Mouse (Mus musculus): ENCODE results near the gene Abhd17a. TPM values are rescaled to one million over a fixed set of nuclear protein-coding genes. Genes with fewer than 3 reads are reported as not detected.

Abhd17a gene
- polyA plus RNA-seq, 1 experiment from 2014 or later = 96.2 TPM

DNA sequence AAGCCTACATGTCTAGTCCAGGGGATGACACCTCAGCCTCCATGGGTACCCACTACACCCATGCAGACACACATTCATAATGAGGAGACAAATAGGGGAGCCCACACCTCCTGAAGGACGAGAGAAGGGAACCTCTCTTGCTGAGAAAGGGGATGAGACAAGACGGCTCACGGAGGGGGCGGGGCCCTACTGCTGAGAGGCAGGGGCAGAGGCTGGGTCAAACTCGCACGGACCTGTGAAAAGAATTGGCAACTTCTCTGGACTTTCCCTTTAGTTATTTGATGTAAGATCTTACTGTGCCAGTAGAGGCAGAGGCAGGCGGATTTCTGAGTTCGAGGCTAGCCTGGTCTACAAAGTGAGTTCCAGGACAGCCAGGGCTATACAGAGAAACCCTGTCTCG lies 37.8 kb downstream of the Abhd17a start:
- H3K9ac ChIP-seq = no peak overlapping the region
- H3K36me3 ChIP-seq = peaks cover 35% of the 10 kb centered on the region
- WGBS = 66% methylated on average over 9 of the region's 9 CpGs
- ATAC-seq (ENCODE audit: low FRiP score) = no peak
- no peak overlapping the region for H3K4me3 ChIP-seq
- no peaks in the 10 kb centered on the region for H3K27me3 ChIP-seq
- H3K27ac ChIP-seq = no peak overlapping the region
- H3K4me2 ChIP-seq = no peak overlapping the region
- H3K9me3 ChIP-seq = no peaks in the 10 kb centered on the region
- peaks cover 16% of the 10 kb centered on the region for H3K4me1 ChIP-seq (replicated peaks)

DNA sequence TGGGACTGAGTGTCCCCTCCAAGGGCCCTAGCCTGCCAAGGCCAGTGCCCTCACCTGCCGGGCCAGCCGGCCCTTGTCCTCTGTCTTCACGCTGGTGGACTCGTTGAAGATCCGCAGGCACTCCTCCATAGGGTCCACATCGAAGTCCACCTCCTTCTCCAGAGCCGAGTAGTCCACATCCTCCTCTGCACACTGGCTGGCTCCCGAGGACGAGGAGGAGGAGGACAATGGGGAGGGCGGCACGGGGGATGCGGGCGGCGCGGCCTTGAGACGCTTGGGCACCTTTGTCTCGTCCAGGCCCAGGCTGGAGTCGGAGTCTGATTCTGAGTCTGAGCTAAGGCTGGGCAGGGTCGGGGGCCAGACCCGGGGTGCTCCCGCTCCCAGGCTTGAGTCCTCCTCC lies 40.9 kb downstream of the Abhd17a start:
- Histone ChIP-seq H3K27ac (no peak overlapping the region), H3K4me1 (replicated peaks) (peaks cover 6% of the 10 kb centered on the region), H3K27me3 (no peaks in the 10 kb centered on the region), H3K4me2 (no peak overlapping the region), H3K36me3 (peaks cover 66% of the 10 kb centered on the region), H3K4me3 (no peak overlapping the region), H3K9me3 (no peaks in the 10 kb centered on the region), H3K9ac (no peak overlapping the region)
- no peak for ATAC-seq (ENCODE audit: low FRiP score)
- WGBS = 92% methylated on average over 21 of the region's 21 CpGs

DNA sequence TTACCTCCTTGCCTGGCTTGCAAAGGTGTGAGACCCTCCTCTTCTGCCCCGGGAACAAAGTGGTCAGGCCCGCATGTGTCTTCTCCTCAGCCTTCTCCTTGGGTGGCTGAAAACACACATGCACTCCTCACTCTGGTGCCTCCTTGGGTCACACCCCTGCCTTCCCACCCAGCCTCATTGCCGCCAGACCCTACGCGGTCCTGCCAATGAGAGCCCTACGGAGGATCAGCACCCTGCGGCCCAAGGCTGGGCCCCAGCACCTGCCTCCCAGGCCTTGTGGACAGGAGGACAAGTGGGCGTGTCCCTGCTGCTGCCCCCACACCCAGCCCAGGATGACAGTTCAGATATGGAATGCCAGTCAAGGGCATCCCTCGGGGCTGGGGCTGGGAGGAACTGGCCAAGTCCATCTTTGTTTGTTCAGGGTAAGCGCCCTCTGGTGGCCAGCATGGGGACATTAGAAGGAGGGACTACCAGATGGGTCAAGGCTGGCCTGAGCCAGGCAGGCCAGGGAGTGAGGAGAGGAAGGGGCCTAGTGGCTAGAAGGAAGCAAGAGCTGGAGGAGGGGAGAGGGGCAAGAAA lies 41.6 kb downstream of the Abhd17a start:
- no peak overlapping the region for H3K4me3 ChIP-seq
- no peak overlapping the region for H3K27ac ChIP-seq
- ATAC-seq (ENCODE audit: low FRiP score) = peak; percentile 60
- no peaks in the 10 kb centered on the region for H3K9me3 ChIP-seq
- 72% methylated on average over 10 of the region's 10 CpGs for WGBS
- peaks cover 74% of the 10 kb centered on the region for H3K36me3 ChIP-seq
- H3K4me2 ChIP-seq = no peak overlapping the region
- H3K27me3 ChIP-seq = no peaks in the 10 kb centered on the region
- H3K4me1 ChIP-seq (replicated peaks) = peaks cover 6% of the 10 kb centered on the region
- no peak overlapping the region for H3K9ac ChIP-seq

DNA sequence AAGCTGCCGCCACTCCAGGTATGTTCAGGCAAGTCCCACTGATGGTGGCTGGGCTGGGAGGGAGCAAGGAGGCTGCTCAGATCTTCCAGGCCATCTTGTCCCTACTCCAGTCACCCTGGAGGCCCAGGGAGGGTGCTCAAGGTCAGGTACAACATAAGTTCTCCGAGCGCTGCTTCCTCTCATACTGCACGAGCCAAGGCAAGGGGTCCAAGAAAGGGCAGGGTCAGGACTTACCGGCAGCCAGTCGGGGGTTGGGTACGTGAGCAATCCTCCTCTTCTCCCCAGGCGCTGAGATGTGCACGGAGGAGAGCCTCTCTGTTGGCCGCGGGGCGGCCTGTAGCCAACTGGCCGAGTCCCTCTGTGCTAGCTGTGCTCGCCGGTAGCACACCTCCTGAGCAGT lies 42.6 kb downstream of the Abhd17a start:
- H3K9me3 ChIP-seq = no peaks in the 10 kb centered on the region
- H3K27ac ChIP-seq = no peak overlapping the region
- peaks cover 83% of the 10 kb centered on the region for H3K36me3 ChIP-seq
- no peak for ATAC-seq (ENCODE audit: low FRiP score)
- H3K9ac ChIP-seq = no peak overlapping the region
- peaks cover 6% of the 10 kb centered on the region for H3K4me1 ChIP-seq (replicated peaks)
- no peak overlapping the region for H3K4me3 ChIP-seq
- no peaks in the 10 kb centered on the region for H3K27me3 ChIP-seq
- WGBS = 91% methylated on average over 15 of the region's 15 CpGs
- no peak overlapping the region for H3K4me2 ChIP-seq

DNA sequence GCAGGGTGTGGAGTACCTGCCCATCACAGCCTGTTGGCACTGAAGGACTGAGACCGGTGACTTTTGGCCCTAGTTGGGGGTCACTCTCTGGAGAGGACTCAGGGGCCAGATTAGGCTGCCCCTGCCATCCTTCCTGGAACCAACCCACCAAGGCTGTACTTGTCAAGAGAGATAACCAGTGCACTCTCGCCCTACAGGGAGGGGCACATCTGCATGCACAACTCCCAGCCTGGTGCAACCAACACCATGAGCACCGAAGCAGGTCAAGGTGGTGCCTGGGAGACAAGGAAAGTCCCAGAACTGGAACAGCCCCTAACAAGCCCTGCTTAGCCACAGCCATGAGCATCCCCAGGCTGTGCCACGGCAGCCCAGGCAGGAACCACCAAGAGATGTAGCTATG lies 43.2 kb downstream of the Abhd17a start:
- Histone ChIP-seq H3K4me1 (replicated peaks) (peaks cover 6% of the 10 kb centered on the region), H3K27ac (no peak overlapping the region), H3K4me2 (no peak overlapping the region), H3K36me3 (peaks cover 89% of the 10 kb centered on the region), H3K27me3 (no peaks in the 10 kb centered on the region), H3K9me3 (no peaks in the 10 kb centered on the region), H3K9ac (no peak overlapping the region), H3K4me3 (no peak overlapping the region)
- ATAC-seq (ENCODE audit: low FRiP score) = no peak
- WGBS = 98% methylated on average over 4 of the region's 4 CpGs

DNA sequence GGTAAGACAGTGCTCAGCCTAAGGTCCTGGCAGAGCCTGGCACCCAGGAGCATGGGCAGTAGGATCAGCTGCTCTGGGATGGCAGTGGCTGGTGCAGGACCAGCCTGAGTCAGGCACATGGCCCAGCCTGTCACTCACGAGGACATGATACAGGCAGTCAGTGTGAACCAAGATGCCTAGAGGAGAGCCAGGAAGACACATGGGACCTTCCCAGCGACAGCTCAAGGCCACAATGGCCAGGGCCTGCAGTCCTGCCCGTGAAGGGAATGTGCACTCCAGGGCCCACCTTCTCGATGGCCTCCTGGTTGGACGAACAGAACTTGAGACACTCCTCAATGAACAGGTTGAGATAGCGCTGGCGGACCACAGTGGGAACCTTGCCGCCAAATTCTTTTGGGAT lies 44.6 kb downstream of the Abhd17a start:
- no peak overlapping the region for H3K9ac ChIP-seq
- no peak overlapping the region for H3K4me2 ChIP-seq
- no peaks in the 10 kb centered on the region for H3K27me3 ChIP-seq
- H3K36me3 ChIP-seq = peaks cover 96% of the 10 kb centered on the region
- H3K4me1 ChIP-seq (replicated peaks) = peaks cover 6% of the 10 kb centered on the region
- H3K4me3 ChIP-seq = no peak overlapping the region
- no peak overlapping the region for H3K27ac ChIP-seq
- no peak for ATAC-seq (ENCODE audit: low FRiP score)
- H3K9me3 ChIP-seq = no peaks in the 10 kb centered on the region
- WGBS = 96% methylated on average over 8 of the region's 8 CpGs

DNA sequence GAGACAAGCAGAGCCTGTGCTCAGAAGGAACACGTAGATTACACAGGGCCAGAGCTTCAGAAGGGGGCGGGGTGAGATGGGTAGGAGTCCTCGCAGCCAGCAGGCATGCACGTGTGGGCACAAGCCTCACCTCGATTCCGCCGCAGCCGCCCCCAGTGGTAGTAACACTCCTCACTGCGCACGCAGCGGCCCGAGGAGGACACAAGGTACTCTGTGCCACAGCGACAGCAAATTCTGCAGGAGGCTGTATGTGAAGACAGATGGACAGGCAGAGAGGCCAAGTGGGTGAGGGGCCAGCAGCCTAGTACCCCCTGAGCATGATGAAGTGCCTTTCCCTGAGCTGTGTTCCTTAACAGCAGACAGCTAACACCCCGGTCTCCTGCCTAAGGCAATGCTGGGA lies 46.3 kb downstream of the Abhd17a start:
- no peak overlapping the region for H3K27ac ChIP-seq
- ATAC-seq (ENCODE audit: low FRiP score) = no peak
- peaks cover 7% of the 10 kb centered on the region for H3K27me3 ChIP-seq
- H3K4me2 ChIP-seq = no peak overlapping the region
- peaks cover 79% of the 10 kb centered on the region for H3K36me3 ChIP-seq
- no peak overlapping the region for H3K9ac ChIP-seq
- WGBS = 95% methylated on average over 14 of the region's 14 CpGs
- no peak overlapping the region for H3K4me3 ChIP-seq
- peaks cover 8% of the 10 kb centered on the region for H3K4me1 ChIP-seq (replicated peaks)
- H3K9me3 ChIP-seq = no peaks in the 10 kb centered on the region

DNA sequence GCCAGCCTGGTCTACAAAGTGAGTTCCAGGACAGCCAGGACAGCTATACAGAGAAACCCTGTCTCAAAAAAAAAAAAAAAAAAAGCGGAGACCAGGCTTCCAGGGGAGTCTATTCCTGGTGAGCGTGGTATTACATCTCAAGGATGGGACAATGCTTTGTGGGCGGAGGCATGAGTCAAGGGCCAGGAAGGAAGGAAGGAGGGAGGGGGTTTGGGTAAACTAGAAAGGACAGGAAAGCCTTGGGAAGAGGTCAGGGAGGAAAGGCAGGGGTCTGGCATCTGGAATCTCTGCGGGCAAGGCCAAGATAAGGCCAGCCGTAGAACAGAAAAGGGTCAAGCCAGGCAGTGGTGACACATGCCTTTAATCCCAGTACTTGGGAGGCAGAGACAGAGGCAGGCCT lies 50.6 kb downstream of the Abhd17a start:
- no peak for ATAC-seq (ENCODE audit: low FRiP score)
- H3K27me3 ChIP-seq = peaks cover 47% of the 10 kb centered on the region
- peaks cover 36% of the 10 kb centered on the region for H3K36me3 ChIP-seq
- WGBS = 47% methylated on average over 5 of the region's 5 CpGs
- no peaks in the 10 kb centered on the region for H3K9me3 ChIP-seq
- peaks cover 9% of the 10 kb centered on the region for H3K4me1 ChIP-seq (replicated peaks)
- H3K4me2 ChIP-seq = no peak overlapping the region
- no peak overlapping the region for H3K4me3 ChIP-seq
- H3K27ac ChIP-seq = no peak overlapping the region
- no peak overlapping the region for H3K9ac ChIP-seq

DNA sequence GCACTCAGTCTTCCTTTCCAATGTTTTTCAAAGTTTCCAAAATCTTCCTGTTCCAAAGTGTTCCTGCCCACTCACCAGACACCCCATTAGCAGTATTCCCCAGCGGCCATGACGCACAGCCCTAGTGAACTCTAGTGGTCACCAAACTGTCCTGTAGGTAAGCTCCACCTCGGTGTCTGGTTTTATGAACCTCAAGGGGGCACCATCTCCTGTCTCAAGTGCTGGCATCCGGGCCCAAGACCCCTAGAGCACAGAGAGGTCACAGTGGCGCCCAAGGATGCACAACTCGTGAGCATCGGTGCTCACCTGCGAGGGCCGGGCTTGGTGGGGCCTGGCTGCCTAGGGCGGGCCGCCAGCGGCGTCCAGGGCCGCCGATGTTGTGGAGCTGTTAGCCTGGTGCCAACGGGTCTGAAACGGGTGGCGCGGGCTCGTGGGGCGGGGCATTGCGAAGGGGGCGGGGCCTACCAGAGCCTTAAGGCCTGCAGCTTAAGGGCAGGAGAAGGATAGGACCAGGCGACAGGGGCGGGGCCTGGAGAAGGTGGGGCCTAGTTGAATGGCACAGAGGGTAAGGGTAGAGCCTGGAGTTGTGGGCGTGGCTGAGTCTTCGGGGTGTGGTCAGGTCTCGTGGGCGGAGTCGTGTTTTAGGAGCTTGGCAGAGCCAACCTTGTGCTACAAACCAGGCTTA lies 51.3 kb downstream of the Abhd17a start, which contains the start of gene Atp8b3:
TSS of gene Atp8b3 (minus strand) at position 415 of the 685 bp plus-strand sequence.
- Histone ChIP-seq H3K36me3 (peaks cover 29% of the 10 kb centered on the region), H3K4me2 (peak within 1 kb of the TSS; percentile 34)
- 3% methylated on average over 30 of the region's 30 CpGs for WGBS

DNA sequence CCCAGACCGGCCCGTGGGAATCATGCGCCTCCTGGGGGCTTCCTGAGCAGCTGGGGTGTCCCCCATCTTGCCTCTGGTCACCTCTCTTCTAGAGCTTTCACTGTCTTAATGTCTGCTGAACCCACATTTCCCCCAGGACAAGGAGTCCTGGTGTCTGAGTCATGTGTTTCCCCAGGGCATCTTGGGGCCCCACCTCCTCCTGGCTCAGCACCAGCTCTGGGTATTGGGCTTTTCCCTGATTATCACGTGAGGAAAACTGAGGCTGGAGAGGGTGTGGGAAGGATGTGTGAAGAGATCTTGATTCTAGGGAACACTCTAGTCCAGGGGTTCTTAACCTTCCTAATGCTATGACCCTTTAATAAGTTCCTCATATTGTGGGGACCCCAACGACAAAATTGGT lies 52.0 kb downstream of the Abhd17a start:
- H3K36me3 ChIP-seq = peaks cover 22% of the 10 kb centered on the region
- no peak for ATAC-seq (ENCODE audit: low FRiP score)
- H3K9me3 ChIP-seq = no peaks in the 10 kb centered on the region
- H3K27ac ChIP-seq = no peak overlapping the region
- H3K9ac ChIP-seq = no peak overlapping the region
- H3K4me2 ChIP-seq = no peak overlapping the region
- H3K27me3 ChIP-seq = peaks cover 58% of the 10 kb centered on the region
- H3K4me3 ChIP-seq = no peak overlapping the region
- H3K4me1 ChIP-seq (replicated peaks) = peaks cover 9% of the 10 kb centered on the region
- WGBS = 50% methylated on average over 5 of the region's 5 CpGs

More for the DNA sequence above, 51.3 kb downstream of the Abhd17a start, which contains the start of gene Atp8b3:
- H3K27me3 ChIP-seq = peaks cover 53% of the 10 kb centered on the region
- no peak within 1 kb of the TSS for H3K9ac ChIP-seq
- no peak within 1 kb of the TSS for H3K27ac ChIP-seq
- no peak for ATAC-seq (ENCODE audit: low FRiP score)
- no peaks in the 10 kb centered on the region for H3K9me3 ChIP-seq
- H3K4me1 ChIP-seq (replicated peaks) = peaks cover 9% of the 10 kb centered on the region
- no peak within 1 kb of the TSS for H3K4me3 ChIP-seq

DNA sequence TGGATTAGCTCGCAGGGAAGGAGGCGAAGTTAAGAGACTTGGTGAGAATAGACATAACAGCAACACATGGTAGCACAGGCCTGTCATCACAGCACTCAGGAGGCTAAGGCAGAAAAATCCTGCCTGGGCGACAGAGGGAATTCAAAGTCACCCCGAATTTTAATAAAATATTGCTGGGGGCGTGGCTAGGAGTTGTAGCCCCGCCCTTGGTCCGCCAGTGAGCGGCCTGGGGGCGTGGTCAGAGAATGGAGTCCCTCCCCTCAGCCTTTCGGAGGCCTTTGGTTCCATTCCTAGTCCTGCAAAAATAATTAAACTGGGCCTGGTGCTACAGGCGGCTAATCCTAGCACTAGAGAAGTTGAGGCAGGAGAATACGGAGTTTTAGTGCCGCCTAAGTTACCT lies 54.4 kb downstream of the Abhd17a start:
- Histone ChIP-seq H3K4me1 (replicated peaks) (peaks cover 9% of the 10 kb centered on the region), H3K4me2 (no peak overlapping the region), H3K27ac (no peak overlapping the region), H3K4me3 (peak overlapping the region; percentile 8; the same call in 1 of the 2 replicates), H3K36me3 (no peaks in the 10 kb centered on the region), H3K9ac (no peak overlapping the region), H3K9me3 (no peaks in the 10 kb centered on the region), H3K27me3 (peaks cover 58% of the 10 kb centered on the region)
- no peak for ATAC-seq (ENCODE audit: low FRiP score)
- 13% methylated on average over 13 of the region's 13 CpGs for WGBS

DNA sequence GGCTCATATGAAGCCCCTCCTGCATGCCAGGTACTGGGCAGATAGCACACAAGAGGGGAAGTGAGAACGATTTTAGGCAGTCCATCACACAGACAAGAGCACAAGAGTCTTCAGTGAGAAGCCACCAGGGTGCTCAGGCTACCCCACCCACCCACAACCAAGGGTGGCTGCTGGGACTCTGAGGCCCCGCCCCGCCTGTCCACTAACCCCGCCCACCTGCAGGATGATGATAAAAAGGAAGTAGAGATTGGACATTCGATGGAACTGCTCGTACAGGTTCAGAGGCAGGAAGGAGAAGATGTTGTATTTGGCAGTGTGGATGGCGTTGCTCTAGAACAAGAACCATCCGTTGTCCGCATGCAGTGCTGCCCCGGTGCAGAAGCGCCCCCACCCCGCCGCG lies 55.1 kb downstream of the Abhd17a start:
- Histone ChIP-seq H3K9me3 (no peaks in the 10 kb centered on the region), H3K4me1 (replicated peaks) (peaks cover 9% of the 10 kb centered on the region), H3K9ac (no peak overlapping the region), H3K27ac (no peak overlapping the region), H3K27me3 (peaks cover 56% of the 10 kb centered on the region), H3K36me3 (no peaks in the 10 kb centered on the region), H3K4me3 (peak overlapping the region; percentile 8; the same call in 1 of the 2 replicates), H3K4me2 (peak overlapping the region; percentile 17; the same call in 1 of the 2 replicates)
- ATAC-seq (ENCODE audit: low FRiP score) = no peak
- 12% methylated on average over 14 of the region's 14 CpGs for WGBS

DNA sequence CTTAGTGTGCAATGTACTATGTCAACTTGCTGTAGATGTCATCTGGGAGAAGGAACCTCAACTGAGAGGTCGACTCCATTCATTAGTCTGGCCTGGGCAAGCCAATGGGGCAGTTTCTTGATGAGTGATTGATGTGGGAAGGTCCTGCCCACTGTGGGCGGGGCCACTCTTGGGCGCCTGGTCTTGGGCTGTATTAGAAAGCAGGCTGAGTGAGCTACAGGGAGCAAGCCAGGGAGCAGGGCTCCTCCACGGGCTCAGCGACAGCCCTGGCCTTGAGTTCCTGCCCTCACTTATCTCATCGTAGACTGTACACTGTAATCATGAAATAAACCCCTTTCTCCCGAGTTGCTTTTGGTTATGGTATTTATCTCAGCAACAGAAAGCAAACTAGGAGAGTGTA lies 56.4 kb downstream of the Abhd17a start:
- no peak overlapping the region for H3K9ac ChIP-seq
- no peak overlapping the region for H3K4me3 ChIP-seq
- no peak for ATAC-seq (ENCODE audit: low FRiP score)
- 19% methylated on average over 7 of the region's 7 CpGs for WGBS
- no peak overlapping the region for H3K4me2 ChIP-seq
- H3K4me1 ChIP-seq (replicated peaks) = peaks cover 5% of the 10 kb centered on the region; the same call in 1 of the 2 replicates
- peaks cover 55% of the 10 kb centered on the region for H3K27me3 ChIP-seq
- H3K27ac ChIP-seq = no peak overlapping the region
- H3K9me3 ChIP-seq = no peaks in the 10 kb centered on the region
- no peaks in the 10 kb centered on the region for H3K36me3 ChIP-seq

Measured in hindbrain, embryonic 13.5 days (tissue).